Mouse (Mus musculus) brain, embryonic 14.5 days (tissue): ENCODE measurements around the gene Mafg.

Experiments
- CTCF ChIP-seq: fragments of 200-500 bp; IDR thresholded peaks from 2 replicates; pipeline ENCODE4 v1.5.1; 2012; ENCODE audit warnings: inconsistent platforms, mild to moderate bottlenecking, moderate library complexity, borderline replicate concordance; ENCODE audit not compliant: insufficient read depth, insufficient read length; ENCODE audit errors: extremely low read depth
- POLR2A ChIP-seq: fragments of 200-500 bp; IDR thresholded peaks from 2 replicates; pipeline ENCODE4 v1.6.1; 2012; ENCODE audit warnings: mild to moderate bottlenecking, inconsistent platforms, borderline replicate concordance; ENCODE audit not compliant: poor library complexity, insufficient read depth, insufficient read length, severe bottlenecking; ENCODE audit errors: extremely low read depth

- TF ChIP-seq POLR2A (no peak), CTCF (no peak)
Observed at GRCm38 (mm10) chr11:120603545-120603944, 29.9 kb downstream of the Mafg start.
